ENCODE assay signal across 10 mouse cellular contexts in genomic region chr12:111162312-111163061, GRCm38 (mm10). TPM values are rescaled to one million over a fixed set of nuclear protein-coding genes. Genes with fewer than 3 reads are reported as not detected.
DNase-seq lines count a peak whose midpoint lies in the region; ATAC-seq lines count a peak whose summit lies in the region.
"Had no signal": no experiment of that assay in that cellular context is flagged by ENCODE, and none has a peak within 500 bp of the region (broad histone marks: within the 10 kb centered on the region; RNA-seq: fewer than 3 reads in every experiment).

No protein-coding gene starts in this region.

- H3K4me1 ChIP-seq in embryonic facial prominence, embryonic 15.5 days, result peaks cover 36% of the 10 kb centered on the region
- H3K4me1 ChIP-seq in hindbrain, embryonic 12.5 days, result peaks cover 35% of the 10 kb centered on the region
- H3K4me1 ChIP-seq in midbrain, embryonic 15.5 days, result peaks cover 48% of the 10 kb centered on the region

- peak; percentile 51 for DNase-seq in layer of hippocampus, adult 11-12 months (ENCODE audit: low spot score)
- DNase-seq in layer of hippocampus, adult 9-10 months (ENCODE audit: low spot score), result no peak
- DNase-seq in left cerebral cortex, postnatal 36 days (ENCODE audit: low spot score in 2 of 2), result peak; percentile 61 to 69
- no peak for DNase-seq in gastrocnemius, postnatal 25 days

- intact Hi-C loops in left cerebral cortex, postnatal 36 days (cut with DNase I), result loop anchor here (10.0 kb wide), 1 partner anchor 362 kb away; no protein-coding TSS in a partner anchor

- no peaks in the 10 kb centered on the region for H3K9me3 ChIP-seq in embryonic facial prominence, embryonic 15.5 days (replicated peaks)
- no peaks in the 10 kb centered on the region for H3K9me3 ChIP-seq in hindbrain, embryonic 12.5 days (replicated peaks)
- no peaks in the 10 kb centered on the region for H3K9me3 ChIP-seq in midbrain, embryonic 15.5 days

- H3K4me3 ChIP-seq in embryonic facial prominence, embryonic 15.5 days (replicated peaks), result peak overlapping the region; percentile 28
- peak overlapping the region; percentile 7; the same call in 1 of the 2 replicates for H3K4me3 ChIP-seq in hindbrain, embryonic 12.5 days
- peak overlapping the region; percentile 29 for H3K4me3 ChIP-seq in midbrain, embryonic 15.5 days

- H3K9ac ChIP-seq in embryonic facial prominence, embryonic 15.5 days, result no peak overlapping the region
- H3K9ac ChIP-seq in hindbrain, embryonic 12.5 days, result peak overlapping the region; percentile 32
- peak overlapping the region; percentile 44 for H3K9ac ChIP-seq in midbrain, embryonic 15.5 days

- peak overlapping the region; percentile 42 for H3K4me2 ChIP-seq in embryonic facial prominence, embryonic 15.5 days (replicated peaks)
- H3K4me2 ChIP-seq in hindbrain, embryonic 12.5 days (replicated peaks), result peak overlapping the region; percentile 46
- peak overlapping the region; percentile 44 for H3K4me2 ChIP-seq in midbrain, embryonic 15.5 days

- H3K27ac ChIP-seq in embryonic facial prominence, embryonic 15.5 days (replicated peaks), result 0 out of 2 replicates have a peak overlapping the region, but pooled peaks have one; percentile 45
- peak overlapping the region; percentile 82 for H3K27ac ChIP-seq in hindbrain, embryonic 12.5 days
- H3K27ac ChIP-seq in midbrain, embryonic 15.5 days, result peak overlapping the region; percentile 93

- peak; percentile 45; the same call in 1 of the 2 replicates for ATAC-seq in embryonic facial prominence, embryonic 15.5 days (ENCODE audit: insufficient number of reproducible peaks, low FRiP score, low TSS enrichment, low read depth)
- peak; percentile 47 for ATAC-seq in hindbrain, embryonic 12.5 days (ENCODE audit: low FRiP score)
- ATAC-seq in midbrain, embryonic 15.5 days (replicated peaks), result peak; percentile 77
- no peak for ATAC-seq in megakaryocyte-erythroid progenitor cell, adult 5-6 weeks (replicated peaks; ENCODE audit: low FRiP score, low TSS enrichment, poor library complexity, severe bottlenecking)

- WGBS in embryonic facial prominence, embryonic 15.5 days, result 6% methylated on average over 16 of the region's 16 CpGs
- 11% methylated on average over 16 of the region's 16 CpGs for WGBS in hindbrain, embryonic 12.5 days
- 4% methylated on average over 16 of the region's 16 CpGs for WGBS in midbrain, embryonic 15.5 days

- no peaks in the 10 kb centered on the region for H3K27me3 ChIP-seq in embryonic facial prominence, embryonic 15.5 days
- no peaks in the 10 kb centered on the region for H3K27me3 ChIP-seq in hindbrain, embryonic 12.5 days
- no peaks in the 10 kb centered on the region for H3K27me3 ChIP-seq in midbrain, embryonic 15.5 days (replicated peaks)

- H3K36me3 ChIP-seq in embryonic facial prominence, embryonic 15.5 days, result no peaks in the 10 kb centered on the region
- no peaks in the 10 kb centered on the region for H3K36me3 ChIP-seq in hindbrain, embryonic 12.5 days
- H3K36me3 ChIP-seq in midbrain, embryonic 15.5 days (replicated peaks), result no peaks in the 10 kb centered on the region

RNA-seq across cellular contexts. Expression of gene Traf3, which starts 3.7 kb away (rescaled TPM):
- polyA plus RNA-seq in embryonic facial prominence, embryonic 15.5 days (2015; fragmentation: Nextera tagmentation; extraction: Ambion mirVana), result 10.6 and 12.1 TPM in 2 replicates
- 23.4 and 23.9 TPM in 2 replicates for polyA plus RNA-seq in hindbrain, embryonic 12.5 days (2016; fragmentation: Nextera tagmentation; extraction: Ambion mirVana)
- total RNA-seq in left cerebral cortex, postnatal 36 days (2021), result 10 to 100 TPM; 51.6 to 55.4 TPM
- polyA plus RNA-seq in midbrain, embryonic 15.5 days (2015; fragmentation: Nextera tagmentation; extraction: Ambion mirVana), result 20.7 and 20.8 TPM in 2 replicates
- total RNA-seq in gastrocnemius, postnatal 25 days (2021), result 10 to 100 TPM; 16.3 to 16.7 TPM
- 11.1 and 15.1 TPM in 2 replicates for total RNA-seq in megakaryocyte-erythroid progenitor cell, adult 5-6 weeks (2014; fragmentation: Nextera tagmentation)
- 8.9 and 14.4 TPM in 2 replicates for total RNA-seq in megakaryocyte-erythroid progenitor cell, adult 5-6 weeks (2017)

RNA-seq across cellular contexts. Expression of gene 4930595D18Rik, which starts 21.8 kb away (rescaled TPM):
- not detected in 2 replicates for polyA plus RNA-seq in embryonic facial prominence, embryonic 15.5 days (2015; fragmentation: Nextera tagmentation; extraction: Ambion mirVana)
- polyA plus RNA-seq in hindbrain, embryonic 12.5 days (2016; fragmentation: Nextera tagmentation; extraction: Ambion mirVana), result not detected in 2 replicates
- not detected for total RNA-seq in left cerebral cortex, postnatal 36 days (2021)
- 0.21 TPM in 1 of 2 replicates, not detected in the other for polyA plus RNA-seq in midbrain, embryonic 15.5 days (2015; fragmentation: Nextera tagmentation; extraction: Ambion mirVana)
- not detected for total RNA-seq in gastrocnemius, postnatal 25 days (2021)
- not detected in 2 replicates for total RNA-seq in megakaryocyte-erythroid progenitor cell, adult 5-6 weeks (2014; fragmentation: Nextera tagmentation)
- not detected in 2 replicates for total RNA-seq in megakaryocyte-erythroid progenitor cell, adult 5-6 weeks (2017)
- total RNA-seq: adrenal gland, postnatal 4 days; neutrophil, adult 5-6 weeks had no signal

Comparison
In these comparisons a context has a peak if more than half of its experiments do, and no peak if none do; other contexts are left out.
1. DNase-seq: peak in layer of hippocampus, adult 11-12 months (single experiment) and left cerebral cortex, postnatal 36 days (2 of 2); none in layer of hippocampus, adult 9-10 months (single experiment) and gastrocnemius, postnatal 25 days (single experiment).
2. Peak in every context shown above with its lines, with median percentiles within 50 percentile points of each other: H3K27ac ChIP-seq, H3K4me2 ChIP-seq and H3K4me3 ChIP-seq.